Mouse (Mus musculus) gastrocnemius, adult 8-10 months (tissue): ENCODE data around the gene Acly. TPM values are rescaled to one million over a fixed set of nuclear protein-coding genes. Genes with fewer than 3 reads are reported as not detected.

Experiments used
- DNase-seq, 2 experiments: peaks; one replicate each; pipeline ENCODE4 v3.0.0; 2022; ENCODE audit warnings: low spot score in 2 of 2
- microRNA-seq: library from miRNA; unstranded; fragments of <30 nt; microRNA quantifications from one replicate; pipeline ENCODE4 v1.2.0, GENCODE M21; 2022
- total RNA-seq, 4 experiments: library from RNA; stranded (reverse); gene quantifications; 2 replicates each; pipeline ENCODE4 v1.2.4; 2022

Acly gene
- total RNA-seq, 4 experiments from 2014 or later: 6.9 to 8.5 (median 8.0) TPM

DNA sequence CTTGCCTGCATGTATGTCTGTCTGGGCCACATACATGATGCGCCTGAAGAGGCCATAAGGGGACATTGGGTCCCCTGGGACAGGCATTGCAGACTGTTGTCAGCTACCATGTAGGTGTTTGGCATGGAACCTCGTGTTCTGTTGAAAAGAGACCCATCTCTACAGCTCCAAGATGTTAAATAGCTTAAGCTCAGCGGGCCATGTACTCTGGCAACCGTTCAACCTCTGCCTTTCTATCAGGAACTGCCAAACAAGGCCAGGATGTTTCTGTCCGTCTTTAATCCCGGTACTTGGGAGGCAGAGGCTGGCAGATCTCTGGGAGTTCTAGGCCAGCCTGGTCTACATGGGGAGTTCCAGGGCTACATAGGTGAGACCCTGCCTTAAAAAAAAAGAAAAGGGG lies 85.2 kb downstream of the Acly start:
- DNase-seq: no peak

DNA sequence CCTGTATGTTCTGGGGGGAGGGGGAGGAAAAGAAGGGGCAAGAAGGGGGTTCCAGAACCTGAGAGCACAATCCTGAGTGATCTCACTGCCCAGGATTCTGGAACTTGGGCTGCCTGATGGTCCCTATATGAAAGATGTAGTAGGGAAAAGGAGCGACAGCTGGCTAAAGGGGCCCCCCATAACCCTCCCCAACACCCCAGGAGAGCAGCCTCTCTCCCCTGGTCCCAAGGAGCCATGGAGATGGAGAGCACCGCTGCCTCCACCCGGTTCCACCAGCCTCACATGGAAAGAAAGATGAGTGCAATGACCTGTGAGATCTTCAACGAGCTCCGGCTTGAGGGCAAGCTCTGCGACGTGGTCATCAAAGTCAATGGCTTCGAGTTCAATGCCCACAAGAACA lies 86.0 kb downstream of the Acly start, which contains the start of the genes Nt5c3b and Klhl10:
Gene Nt5c3b, minus strand, starts transcription at position 12 of the 400 bp plus-strand sequence.
Gene Klhl10, plus strand, starts transcription at position 121 of the 400 bp plus-strand sequence.
- no peak for DNase-seq

DNA sequence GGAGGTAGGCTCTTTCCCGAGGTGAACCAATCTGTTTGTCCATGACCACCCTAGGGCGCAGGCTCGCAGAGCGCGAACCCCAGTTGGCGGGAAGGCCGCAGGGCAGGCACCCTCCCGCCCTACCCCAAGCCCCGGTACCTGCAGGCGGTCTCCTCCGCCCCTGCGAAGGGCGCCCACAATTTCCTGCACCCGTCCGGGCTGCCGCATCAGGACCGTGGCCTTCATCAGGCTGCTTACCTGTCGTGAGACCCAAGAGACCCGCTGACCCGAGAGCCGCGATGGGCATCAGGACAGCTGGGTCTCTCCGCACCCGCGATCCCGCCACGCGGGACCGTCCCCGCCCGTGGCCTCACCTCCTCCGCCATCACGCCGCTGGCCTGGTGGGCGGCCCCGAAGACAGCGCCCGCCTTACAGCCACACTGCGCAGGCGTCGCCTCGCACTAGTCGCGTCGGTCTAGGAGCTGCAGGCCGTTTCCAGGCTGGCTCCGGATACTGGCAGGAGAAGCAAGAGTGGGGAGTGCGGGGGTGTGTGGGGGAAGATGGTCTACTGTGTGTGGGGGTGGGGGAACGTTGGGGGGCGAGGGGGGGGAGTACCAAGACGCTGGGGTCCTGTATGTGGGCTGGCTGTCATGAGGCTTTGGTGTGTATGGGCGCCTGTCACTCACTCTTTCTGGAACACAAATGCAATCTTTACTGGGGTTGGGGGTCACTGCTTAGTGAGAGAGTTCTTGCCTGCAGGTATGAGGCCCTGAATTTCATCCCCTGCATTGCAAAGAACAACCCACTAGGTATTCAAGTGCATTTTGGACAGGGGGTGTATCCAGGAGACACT lies 86.9 kb downstream of the Acly start:
- peak; percentile 72 to 77 for DNase-seq

DNA sequence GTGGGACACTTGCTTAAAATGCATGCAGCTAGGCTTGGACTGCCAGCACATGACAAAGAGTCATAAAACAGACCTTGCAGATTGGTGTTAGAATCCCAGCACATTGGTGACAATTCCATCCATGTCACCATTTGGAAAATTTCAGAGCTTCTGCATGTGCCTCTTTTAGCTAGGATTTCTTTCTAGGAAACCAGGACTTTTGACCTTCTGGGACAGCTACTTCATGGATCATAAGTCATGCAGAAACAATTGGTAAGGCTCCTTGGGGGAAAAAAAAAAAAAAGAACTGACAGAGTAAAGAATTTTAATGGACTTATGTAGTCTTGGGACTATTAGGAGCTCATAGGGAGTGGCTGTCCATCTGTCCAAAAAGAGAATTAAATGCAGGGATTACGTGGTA lies 89.9 kb downstream of the Acly start:
- DNase-seq: no peak

DNA sequence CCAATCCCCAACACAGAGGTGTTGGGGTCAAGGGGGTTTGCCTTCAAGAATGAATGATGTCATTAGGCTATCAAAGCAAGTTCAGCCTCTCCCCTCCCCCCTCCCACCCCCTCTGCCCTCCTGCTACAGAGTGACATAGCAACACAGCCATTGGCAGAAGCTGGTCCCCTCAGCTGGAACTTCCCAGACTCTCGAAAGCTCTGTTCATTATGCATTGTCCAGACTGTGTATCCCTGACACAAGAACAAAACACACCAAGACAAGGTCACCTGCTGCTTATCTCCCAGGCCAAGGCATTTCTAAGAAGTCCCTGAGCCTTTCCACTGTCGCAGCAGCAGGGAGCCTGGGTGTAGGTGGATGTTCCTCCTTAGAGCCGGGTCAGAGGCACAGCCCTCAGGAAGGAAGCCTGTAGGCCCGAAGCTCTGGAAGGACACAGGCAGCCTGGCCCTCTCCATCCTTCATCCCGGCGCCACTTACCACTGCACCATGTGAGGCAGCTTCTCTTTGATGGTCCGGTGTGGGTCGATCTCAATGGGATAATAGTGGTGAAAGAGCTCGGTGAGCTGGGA lies 92.0 kb downstream of the Acly start:
- no peak for DNase-seq

DNA sequence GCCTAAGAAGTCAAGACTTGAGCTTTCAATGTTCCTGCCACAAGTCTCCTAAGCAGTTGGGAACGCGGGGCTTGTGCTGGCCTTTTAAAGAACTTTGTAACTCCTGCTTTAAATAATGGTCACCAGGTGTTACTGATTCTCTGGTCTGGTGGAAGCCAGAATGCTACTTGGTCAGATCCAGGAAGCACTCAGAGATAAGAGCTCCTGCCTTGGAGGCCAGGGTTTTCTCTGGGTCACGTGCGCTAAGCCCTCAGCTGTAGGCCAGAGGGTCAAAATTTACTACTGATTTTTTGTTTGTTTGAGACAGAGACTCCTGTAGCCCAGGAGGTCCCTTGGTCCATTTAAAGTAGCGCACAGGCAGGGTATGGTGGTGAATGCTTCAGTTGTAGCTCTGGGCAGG lies 95.8 kb downstream of the Acly start:
- no peak for DNase-seq

DNA sequence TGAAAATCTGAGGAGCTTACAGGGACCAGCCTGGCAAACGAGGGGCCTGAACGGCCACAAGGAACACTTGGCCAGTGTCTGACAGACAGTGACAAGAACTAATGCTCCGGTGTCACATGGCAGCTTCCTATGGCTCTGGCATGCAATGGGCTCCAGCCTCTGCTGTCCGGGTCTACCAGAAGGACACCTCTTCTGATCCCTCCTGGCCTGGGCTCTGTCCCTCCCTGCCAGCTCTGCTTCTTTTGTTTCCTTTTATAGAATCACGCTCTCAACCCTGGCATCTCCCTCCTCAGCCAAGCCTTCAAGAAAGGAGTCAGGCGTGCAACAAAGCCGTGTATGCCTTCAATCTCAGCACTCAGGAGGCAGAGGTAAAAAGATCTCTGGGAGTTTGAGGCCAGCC lies 97.7 kb downstream of the Acly start:
- no peak for DNase-seq

DNA sequence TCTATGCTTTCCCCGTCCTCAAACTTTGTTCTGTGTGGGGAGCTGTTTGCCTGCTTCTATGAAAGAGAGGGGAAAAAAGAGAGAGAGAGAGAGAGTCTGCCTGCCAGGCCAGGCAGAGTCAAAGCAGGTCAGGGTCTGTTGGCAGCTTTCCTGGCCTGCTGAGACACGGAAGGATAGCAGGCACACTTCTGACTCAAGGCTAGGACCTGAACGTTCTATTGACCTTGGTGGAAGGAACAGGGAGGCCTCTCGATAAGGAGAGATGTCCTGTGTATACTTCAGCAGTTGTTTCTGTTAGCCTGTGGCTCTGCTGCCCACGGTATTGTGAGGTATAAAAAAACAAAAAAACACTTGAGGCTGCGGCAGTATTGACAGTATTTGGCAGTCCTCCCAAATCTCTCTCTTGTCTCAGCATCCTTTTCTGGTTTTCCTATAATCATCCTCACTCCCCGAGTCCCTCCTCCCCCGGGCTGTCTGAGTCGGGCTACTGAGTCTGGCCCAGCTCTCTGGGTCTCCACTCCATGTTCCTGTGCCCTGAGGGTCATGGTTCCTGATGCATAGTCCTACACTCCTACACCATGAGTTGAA lies 99.1 kb downstream of the Acly start:
- no peak for DNase-seq

DNA sequence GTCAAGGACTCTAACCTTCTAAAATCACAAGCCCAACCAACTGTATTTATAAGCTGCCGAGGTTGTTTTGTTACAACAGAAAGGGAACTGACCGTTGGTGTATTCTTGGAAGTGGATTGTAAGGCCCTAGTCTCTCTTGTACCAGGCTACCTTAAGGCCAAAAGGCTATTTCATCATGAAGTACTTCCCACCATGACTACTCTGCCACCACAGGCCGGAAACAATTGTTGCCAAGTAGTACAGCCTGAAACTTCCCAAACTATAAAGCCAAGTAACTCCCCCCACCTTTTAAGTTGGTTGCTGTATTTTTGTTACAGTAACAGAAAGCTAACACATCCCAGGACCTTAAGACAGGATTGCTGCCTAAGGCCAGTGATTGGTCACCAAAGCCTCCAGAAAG lies 101.0 kb downstream of the Acly start:
- no peak for DNase-seq

Small RNA genes within 50 kb of the gene (microRNA-seq; reads per million reads assigned to microRNA genes)
- gene Gm27374 (not detected), gene Mir7116 (not detected)

Other genes starting within 250 kb of the Acly start
- 1,000 to 10,000 TPM; 1,612 to 1,857 (median 1,692) TPM for gene Eif1, start 208.1 kb downstream of the Acly start, total RNA-seq
- not detected for gene Gast, start 193.6 kb downstream of the Acly start, total RNA-seq
- under 1 TPM in 2 of 4 experiments, not detected in 2; 0.16 TPM for gene Hap1, start 171.9 kb downstream of the Acly start, total RNA-seq
- gene Jup, start 130.2 kb downstream of the Acly start, total RNA-seq: 10 to 100 TPM; 52.8 to 86.6 (median 56.6) TPM
- 1 to 10 TPM; 1.5 to 3.5 (median 2.3) TPM for gene P3h4, start 113.2 kb downstream of the Acly start, total RNA-seq
- 1 to 10 TPM; 1.1 to 3.3 (median 2.9) TPM for gene Fkbp10, start 112.3 kb downstream of the Acly start, total RNA-seq
- 1 to 10 TPM; 6.2 to 8.4 (median 7.7) TPM for gene Nt5c3b, start 86.2 kb downstream of the Acly start, total RNA-seq
- under 1 TPM; 0.13 to 0.39 (median 0.33) TPM for gene Klhl10, start 86.1 kb downstream of the Acly start, total RNA-seq
- gene Klhl11, start 55.3 kb downstream of the Acly start, total RNA-seq: 1 to 10 TPM; 2.6 to 4.1 (median 3.0) TPM
- under 1 TPM; 0.09 to 0.51 (median 0.24) TPM for gene Ttc25, start 17.6 kb upstream of the Acly start, total RNA-seq
- gene Cnp, start 46.9 kb upstream of the Acly start, total RNA-seq: 1 to 10 TPM; 2.3 to 5.5 (median 4.2) TPM
- gene Nkiras2, start 91.2 kb upstream of the Acly start, total RNA-seq: 10 to 100 TPM; 18.1 to 18.9 (median 18.6) TPM
- gene Dnajc7, start 92.2 kb upstream of the Acly start, total RNA-seq: 100 to 1,000 TPM in 2 of 4 experiments, 10 to 100 TPM in 2; 79.4 to 106 (median 95.5) TPM
- under 1 TPM in 2 of 4 experiments, not detected in 2; 0.11 to 0.58 TPM for gene Zfp385c, start 164.5 kb upstream of the Acly start, total RNA-seq
- under 1 TPM; 0.27 to 0.70 (median 0.28) TPM for gene Dhx58, start 176.3 kb upstream of the Acly start, total RNA-seq
- gene Kat2a, start 184.5 kb upstream of the Acly start, total RNA-seq: 10 to 100 TPM in 2 of 4 experiments, 1 to 10 TPM in 2; 9.0 to 11.1 (median 10.1) TPM
- not detected for gene Hspb9, start 185.8 kb upstream of the Acly start, total RNA-seq
- 10 to 100 TPM; 41.4 to 50.9 (median 42.2) TPM for gene Rab5c, start 210.2 kb upstream of the Acly start, total RNA-seq
- not detected for gene Kcnh4, start 231.9 kb upstream of the Acly start, total RNA-seq
- not detected for gene Hcrt, start 234.9 kb upstream of the Acly start, total RNA-seq
- gene Ghdc, start 243.0 kb upstream of the Acly start, total RNA-seq: 1 to 10 TPM; 4.3 to 8.2 (median 5.7) TPM